Mouse (Mus musculus) embryonic facial prominence, embryonic 11.5 days (tissue): Measurements from ENCODE around the gene Ankrd34b. TPM values are rescaled to one million over a fixed set of nuclear protein-coding genes. Genes with fewer than 3 reads are reported as not detected.
A peak's percentile ranks its signal among the peaks of the same experiment; 100 is the strongest.

Experiments
- ATAC-seq: fragments of 200-750 bp; cut with Nextera tagmentation; replicated peaks from 2 replicates; pipeline ENCODE4 v1.8.0; 2017; ENCODE audit warnings: low read depth; ENCODE audit not compliant: insufficient number of reproducible peaks, low FRiP score, low TSS enrichment
- DNase-seq: peaks from one replicate; pipeline ENCODE4 v3.0.0-alpha.2; 2015; ENCODE audit warnings: low spot score
- H3K27ac ChIP-seq: fragments of 300-500 bp; sonication (generic); replicated peaks from 2 replicates; pipeline ENCODE4 v1.5.1; 2014; ENCODE audit warnings: mild to moderate bottlenecking, low read depth, low read length, control low read depth
- H3K27me3 ChIP-seq: fragments of 300-500 bp; sonication (generic); 2 replicates; pipeline ENCODE4 v1.6.1; 2014; ENCODE audit warnings: mild to moderate bottlenecking, low read length, moderate library complexity, mixed read lengths; ENCODE audit not compliant: control insufficient read depth, insufficient read depth
- H3K36me3 ChIP-seq: fragments of 300-500 bp; sonication (generic); replicated peaks from 2 replicates; pipeline ENCODE4 v1.6.1; 2014; ENCODE audit warnings: low read depth, mild to moderate bottlenecking, low read length, moderate library complexity, mixed read lengths; ENCODE audit not compliant: control insufficient read depth, insufficient read depth
- H3K4me1 ChIP-seq: fragments of 300-500 bp; sonication (generic); 2 replicates; pipeline ENCODE4 v1.6.1; 2014; ENCODE audit warnings: low read length, mixed read lengths; ENCODE audit not compliant: control insufficient read depth, insufficient read depth
- H3K4me2 ChIP-seq: fragments of 300-500 bp; sonication (generic); 2 replicates; pipeline ENCODE4 v1.6.1; 2014; ENCODE audit warnings: low read depth, mild to moderate bottlenecking, control low read depth, low read length, moderate library complexity
- H3K4me3 ChIP-seq: fragments of 300-500 bp; sonication (generic); 2 replicates; pipeline ENCODE4 v1.5.1; 2014; ENCODE audit warnings: low read depth, low read length, control low read depth
- H3K9ac ChIP-seq: fragments of 300-500 bp; sonication (generic); replicated peaks from 2 replicates; pipeline ENCODE4 v1.6.1; 2014; ENCODE audit warnings: mild to moderate bottlenecking, control low read depth, low read length
- H3K9me3 ChIP-seq: fragments of 300-500 bp; sonication (generic); replicated peaks from 2 replicates; pipeline ENCODE4 v1.6.1; 2016; ENCODE audit warnings: mild to moderate bottlenecking, low read length, inconsistent platforms, mixed read lengths; ENCODE audit not compliant: control insufficient read depth
- WGBS: fragments of 180-500 bp; shearing (Covaris S2); extraction: QIAGEN DNeasy Blood & Tissue Kit; methylation state at CpG from one replicate; pipeline ENCODE4 v1.1.7; 2014; 5-methylcytosine and 5-hydroxymethylcytosine counted together
- polyA plus RNA-seq: library from polyadenylated mRNA; unstranded; fragments of >200 nt; fragmentation: Nextera tagmentation; extraction: Ambion mirVana; gene quantifications from 2 replicates; pipeline ENCODE4 v1.2.1, GENCODE M21; 2014

Gene Ankrd34b
- not detected in 2 replicates for polyA plus RNA-seq

DNA sequence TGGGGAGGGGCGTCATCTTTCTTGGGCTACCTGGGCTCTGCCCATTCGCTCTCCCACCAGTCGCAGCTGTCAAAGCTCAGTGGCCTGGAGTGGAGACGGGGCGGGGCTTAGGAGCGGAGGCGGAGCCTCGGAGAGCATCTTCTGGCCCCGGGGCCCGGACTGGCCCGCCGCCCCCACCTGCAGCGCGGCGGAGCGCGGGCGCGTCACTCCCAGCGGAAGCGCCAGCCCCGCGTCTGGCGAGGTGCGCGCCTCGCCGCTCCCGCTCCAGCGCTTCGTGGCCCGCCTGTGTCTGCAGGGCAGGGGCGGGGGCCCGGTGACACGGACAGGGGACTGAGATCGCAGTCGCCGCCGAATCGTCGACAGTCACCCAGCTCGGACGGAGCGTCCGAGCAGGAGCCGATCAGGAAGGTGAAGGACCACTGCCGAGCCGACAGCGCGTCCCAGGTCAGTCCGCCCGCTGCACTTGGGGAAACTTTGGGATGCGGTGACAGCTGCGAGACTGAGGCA lies at the start of gene Ankrd34b:
Ankrd34b (plus strand) TSS at position 139 of the 507 bp plus-strand sequence.
- under 1% methylated on average over 54 of the region's 54 CpGs for WGBS
- Histone ChIP-seq H3K9ac (peak within 1 kb of the TSS; percentile 51), H3K27ac (no peak within 1 kb of the TSS), H3K9me3 (no peaks in the 10 kb centered on the region), H3K27me3 (peaks cover 31% of the 10 kb centered on the region), H3K36me3 (no peaks in the 10 kb centered on the region), H3K4me3 (peak within 1 kb of the TSS; percentile 64), H3K4me2 (peak within 1 kb of the TSS; percentile 99), H3K4me1 (peaks cover 3% of the 10 kb centered on the region; the same call in 1 of the 2 replicates)
- ATAC-seq (peak; percentile 62; the same call in 1 of the 2 replicates), DNase-seq (peak; percentile 59)

DNA sequence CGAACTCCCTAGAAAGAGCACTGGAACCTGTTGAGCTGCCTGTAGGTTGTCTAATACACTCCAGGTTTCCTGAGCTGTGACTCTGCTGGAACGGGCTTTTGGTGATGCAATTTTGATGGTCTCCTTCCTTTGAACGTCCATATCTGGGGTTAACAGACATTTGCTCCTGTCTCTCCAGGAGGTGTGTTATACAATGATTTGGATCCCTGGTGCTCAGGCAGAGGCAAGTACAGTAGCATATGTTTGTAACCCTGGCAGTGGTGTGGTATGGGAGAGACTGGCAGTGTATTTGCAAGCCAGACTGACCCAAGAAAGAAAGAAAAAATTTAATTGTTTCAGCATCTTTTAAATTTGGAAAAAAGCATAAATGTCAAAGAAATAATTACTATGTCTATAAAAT lies 38.3 kb upstream of the Ankrd34b start:
- 82% methylated on average over 3 of the region's 3 CpGs for WGBS
- Histone ChIP-seq H3K9ac (no peak overlapping the region), H3K27me3 (no peaks in the 10 kb centered on the region), H3K9me3 (no peaks in the 10 kb centered on the region), H3K4me2 (no peak overlapping the region), H3K36me3 (no peaks in the 10 kb centered on the region; the same call in 1 of the 2 replicates), H3K4me1 (no peaks in the 10 kb centered on the region), H3K27ac (no peak overlapping the region), H3K4me3 (no peak overlapping the region)
- ATAC-seq = no peak
- DNase-seq = no peak

DNA sequence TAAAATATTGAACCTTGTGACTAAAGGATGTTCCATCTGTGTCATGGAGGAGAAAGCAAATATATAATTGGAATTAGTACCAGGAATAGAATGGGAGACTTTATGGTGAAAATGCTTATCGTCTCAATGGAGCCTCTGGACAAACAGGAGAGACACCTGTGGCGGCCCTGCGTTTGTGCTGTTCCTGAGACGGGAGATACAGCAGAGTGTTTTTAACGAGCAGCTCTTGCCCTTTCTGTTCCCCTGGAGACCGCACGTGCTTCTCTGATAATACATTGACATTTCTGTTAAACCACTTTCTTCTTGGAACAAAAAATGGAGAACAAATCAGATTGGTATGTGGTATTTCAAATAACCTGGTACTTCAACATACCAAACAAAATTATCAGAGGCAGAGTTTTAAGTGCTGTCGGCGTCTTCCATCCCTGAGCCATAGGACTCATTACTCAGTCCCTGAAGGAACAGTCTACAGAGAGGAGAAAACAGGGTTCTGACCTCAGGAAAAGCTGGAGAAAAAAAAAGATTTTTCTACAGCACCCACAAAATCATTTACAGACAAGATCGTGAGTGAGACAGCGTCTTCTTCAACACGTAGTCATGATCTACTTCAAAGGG lies 32.5 kb upstream of the Ankrd34b start:
- Histone ChIP-seq H3K4me2 (no peak overlapping the region), H3K27ac (no peak overlapping the region), H3K27me3 (no peaks in the 10 kb centered on the region), H3K36me3 (no peaks in the 10 kb centered on the region), H3K4me3 (no peak overlapping the region), H3K4me1 (no peaks in the 10 kb centered on the region), H3K9ac (no peak overlapping the region), H3K9me3 (no peaks in the 10 kb centered on the region)
- DNase-seq (no peak), ATAC-seq (no peak)
- 87% methylated on average over 12 of the region's 12 CpGs for WGBS

DNA sequence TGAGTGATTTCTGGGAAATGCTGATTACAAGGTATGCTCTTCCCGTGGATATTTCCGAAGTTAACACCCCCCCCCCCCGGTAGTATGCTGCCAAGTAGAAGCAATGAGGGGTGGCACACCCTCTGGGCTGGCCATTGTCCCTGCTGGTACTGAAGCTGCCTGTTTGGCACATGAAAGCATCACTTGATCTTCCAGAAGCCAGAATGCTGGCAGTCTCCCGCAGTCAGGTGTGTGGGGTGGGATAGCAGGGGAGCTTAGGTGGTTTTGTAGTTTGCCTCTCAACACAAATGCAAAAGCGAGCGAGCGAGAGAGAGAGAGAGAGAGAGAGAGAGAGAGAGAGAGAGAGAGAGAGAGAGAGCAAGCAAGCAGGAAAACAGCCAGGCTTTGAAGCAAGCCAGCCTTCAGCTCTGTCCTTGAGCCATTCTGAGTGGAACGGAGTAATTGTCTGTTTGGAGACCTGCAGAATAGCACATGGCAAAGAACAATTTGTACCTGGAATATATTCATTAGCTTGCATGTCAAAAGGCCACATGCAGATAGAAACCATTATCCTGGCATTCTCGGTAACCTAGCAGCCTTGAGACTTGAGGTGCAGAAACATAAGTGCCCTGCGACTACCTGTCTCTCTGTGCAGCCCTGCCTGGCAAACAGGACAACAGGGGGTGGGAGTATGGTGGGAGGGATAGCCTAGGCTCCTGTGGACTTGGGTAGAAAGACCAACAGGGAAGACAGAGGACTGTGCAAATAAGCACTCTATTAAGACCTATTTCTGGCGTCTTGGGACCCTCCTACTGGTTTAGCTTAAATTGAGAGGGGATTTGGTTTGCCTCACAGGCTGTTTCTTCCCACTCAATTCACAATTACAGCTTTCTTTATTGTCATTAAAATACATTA lies 27.0 kb upstream of the Ankrd34b start:
- H3K36me3 ChIP-seq = no peaks in the 10 kb centered on the region
- H3K4me2 ChIP-seq = no peak overlapping the region
- ATAC-seq (no peak), DNase-seq (no peak)
- H3K27me3 ChIP-seq = no peaks in the 10 kb centered on the region
- H3K4me3 ChIP-seq = no peak overlapping the region
- H3K4me1 ChIP-seq = no peaks in the 10 kb centered on the region
- no peak overlapping the region for H3K27ac ChIP-seq
- no peak overlapping the region for H3K9ac ChIP-seq
- 75% methylated on average over 11 of the region's 11 CpGs for WGBS
- H3K9me3 ChIP-seq = no peaks in the 10 kb centered on the region

DNA sequence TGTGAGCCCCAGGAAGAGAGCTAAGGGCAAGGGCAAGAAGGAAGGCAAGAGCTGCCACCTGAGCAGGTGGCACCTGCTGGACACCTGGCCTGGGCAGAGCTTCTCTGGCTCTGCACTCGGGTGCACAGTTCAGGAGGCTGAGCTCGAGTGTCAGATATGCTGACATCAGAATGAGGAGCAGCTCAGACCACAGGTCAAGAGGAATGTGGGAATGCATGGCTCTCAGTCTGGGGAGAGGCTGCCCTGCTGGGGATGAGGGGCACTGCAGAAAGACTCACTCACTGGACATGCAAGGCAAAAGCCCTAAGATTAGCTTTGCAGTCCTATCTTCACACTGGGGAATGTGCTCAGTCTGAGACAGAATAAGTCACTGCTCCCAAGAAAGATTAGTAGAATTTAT lies 23.6 kb upstream of the Ankrd34b start:
- ATAC-seq = no peak
- Histone ChIP-seq H3K9me3 (no peaks in the 10 kb centered on the region), H3K27me3 (no peaks in the 10 kb centered on the region), H3K36me3 (no peaks in the 10 kb centered on the region), H3K4me2 (no peak overlapping the region), H3K4me3 (no peak overlapping the region), H3K4me1 (no peaks in the 10 kb centered on the region), H3K27ac (no peak overlapping the region), H3K9ac (no peak overlapping the region)
- no peak for DNase-seq
- 69% methylated on average over 2 of the region's 2 CpGs for WGBS

DNA sequence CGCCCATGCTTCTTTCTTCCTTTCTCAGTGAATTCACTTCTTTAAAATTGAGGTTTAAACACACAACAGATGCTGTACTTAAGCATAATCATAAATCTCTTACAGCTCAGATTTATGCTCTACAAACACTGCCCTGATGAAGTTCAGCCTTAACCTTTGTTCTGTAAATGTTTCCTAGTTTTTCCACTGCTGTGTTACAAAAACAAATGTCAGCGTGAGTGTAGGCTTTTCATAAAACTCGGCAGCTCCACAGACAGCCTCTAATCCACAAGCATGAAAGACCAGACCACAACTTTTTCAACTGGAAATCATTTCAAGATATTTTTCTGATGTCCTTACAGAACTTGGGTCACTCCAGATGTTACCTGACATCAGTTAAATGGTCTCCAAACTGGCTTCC lies 22.2 kb upstream of the Ankrd34b start:
- Histone ChIP-seq H3K4me2 (no peak overlapping the region), H3K4me3 (no peak overlapping the region), H3K9me3 (no peaks in the 10 kb centered on the region), H3K36me3 (no peaks in the 10 kb centered on the region), H3K4me1 (no peaks in the 10 kb centered on the region), H3K27me3 (no peaks in the 10 kb centered on the region), H3K9ac (no peak overlapping the region), H3K27ac (no peak overlapping the region)
- ATAC-seq = no peak
- WGBS = 82% methylated on average over 3 of the region's 3 CpGs
- DNase-seq = no peak

DNA sequence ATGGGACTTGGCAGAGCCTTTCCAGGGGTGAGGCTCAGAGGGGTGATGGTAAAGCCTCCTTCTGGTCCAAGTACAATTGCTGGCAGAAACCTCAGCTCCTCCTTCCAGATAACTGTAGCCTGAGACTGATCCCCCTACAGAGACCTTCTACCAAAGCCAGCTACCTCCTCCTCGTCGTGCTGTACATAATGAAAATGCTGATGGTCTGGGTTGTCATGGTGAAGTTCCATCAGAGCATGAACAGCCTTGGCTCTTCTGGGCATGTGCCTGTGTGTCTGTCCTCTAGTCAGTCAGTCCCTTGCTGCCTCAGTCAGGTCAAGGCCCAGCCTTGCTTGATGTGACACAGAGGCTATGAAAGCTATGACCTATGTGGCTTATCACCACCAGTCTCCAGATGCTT lies 15.2 kb upstream of the Ankrd34b start:
- DNase-seq = no peak
- Histone ChIP-seq H3K27me3 (no peaks in the 10 kb centered on the region), H3K9me3 (no peaks in the 10 kb centered on the region), H3K4me1 (no peaks in the 10 kb centered on the region), H3K4me2 (no peak overlapping the region), H3K27ac (no peak overlapping the region), H3K36me3 (no peaks in the 10 kb centered on the region), H3K9ac (no peak overlapping the region), H3K4me3 (no peak overlapping the region)
- WGBS = 78% methylated on average over 2 of the region's 2 CpGs
- no peak for ATAC-seq

DNA sequence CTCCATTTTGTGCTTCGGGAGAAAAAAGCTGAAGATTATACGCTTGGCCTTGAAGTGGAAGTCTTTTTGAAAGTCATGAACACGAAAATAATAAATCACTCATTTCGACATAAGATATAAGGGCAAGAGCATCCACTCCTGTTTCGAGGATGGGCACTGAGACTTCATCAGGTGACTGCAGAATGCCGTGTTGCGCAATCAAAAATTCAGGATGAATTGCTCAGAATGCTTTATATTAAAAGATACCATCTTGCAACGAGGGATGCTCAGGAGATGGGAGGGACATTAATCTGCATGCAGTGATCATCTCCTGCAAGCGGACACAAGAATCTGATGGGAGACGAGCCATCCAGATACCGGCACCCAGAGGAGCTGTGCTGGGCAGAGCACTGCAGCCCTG lies 6.1 kb upstream of the Ankrd34b start:
- H3K9me3 ChIP-seq = no peaks in the 10 kb centered on the region
- no peak overlapping the region for H3K4me2 ChIP-seq
- no peaks in the 10 kb centered on the region for H3K4me1 ChIP-seq
- no peak for DNase-seq
- WGBS = 87% methylated on average over 11 of the region's 11 CpGs
- H3K4me3 ChIP-seq = no peak overlapping the region
- H3K36me3 ChIP-seq = no peaks in the 10 kb centered on the region
- H3K27me3 ChIP-seq = 0 out of 2 replicates have a peak, but pooled peaks cover under 1% of the 10 kb centered on the region
- no peak overlapping the region for H3K9ac ChIP-seq
- no peak for ATAC-seq
- no peak overlapping the region for H3K27ac ChIP-seq
